Mouse (Mus musculus) lung, embryonic 14.5 days (tissue): ENCODE measurements around the gene Satb1. TPM values are rescaled to one million over a fixed set of nuclear protein-coding genes. Genes with fewer than 3 reads are reported as not detected.

ENCODE experiments used
- ATAC-seq: fragments of 200-750 bp; cut with Nextera tagmentation; 2 replicates; pipeline ENCODE4 v1.8.0; 2017; ENCODE audit warnings: mild to moderate bottlenecking, moderate TSS enrichment, moderate library complexity; ENCODE audit not compliant: insufficient read depth
- DNase-seq: peaks from one replicate; pipeline ENCODE4 v3.0.0-alpha.2; 2015
- H3K27ac ChIP-seq: fragments of 300-500 bp; sonication (generic); 2 replicates; pipeline ENCODE4 v1.5.1; 2014; ENCODE audit warnings: low read depth, mild to moderate bottlenecking, moderate library complexity
- H3K27me3 ChIP-seq: fragments of 300-500 bp; sonication (generic); 2 replicates; pipeline ENCODE4 v1.6.1; 2014; ENCODE audit warnings: low read length, control low read depth; ENCODE audit not compliant: insufficient read depth
- H3K36me3 ChIP-seq: fragments of 300-500 bp; sonication (generic); 2 replicates; pipeline ENCODE4 v1.6.1; 2014; ENCODE audit warnings: control low read depth; ENCODE audit not compliant: insufficient read depth
- H3K4me1 ChIP-seq: fragments of 300-500 bp; sonication (generic); 2 replicates; pipeline ENCODE4 v1.6.1; 2014; ENCODE audit warnings: antibody characterized with exemption, control low read depth; ENCODE audit not compliant: insufficient read depth
- H3K4me2 ChIP-seq: fragments of 300-500 bp; sonication (generic); 2 replicates; pipeline ENCODE4 v1.6.1; 2014; ENCODE audit warnings: mild to moderate bottlenecking
- H3K4me3 ChIP-seq: fragments of 300-500 bp; sonication (generic); 2 replicates; pipeline ENCODE4 v1.5.1; 2014; ENCODE audit warnings: low read depth, low read length
- H3K9ac ChIP-seq: fragments of 300-500 bp; sonication (generic); 2 replicates; pipeline ENCODE4 v1.6.1; 2014
- H3K9me3 ChIP-seq: fragments of 300-500 bp; sonication (generic); 2 replicates; pipeline ENCODE4 v1.6.1; 2016; ENCODE audit warnings: low read depth, low read length, control low read depth
- CTCF ChIP-seq: IDR thresholded peaks from 2 replicates; pipeline ENCODE4 v1.5.1; 2016; ENCODE audit warnings: antibody characterized with exemption, low read depth
- WGBS: fragments of 180-500 bp; shearing (Covaris S2); extraction: QIAGEN DNeasy Blood & Tissue Kit; methylation state at CpG from one replicate; pipeline ENCODE4 v1.1.7; 2014; 5-methylcytosine and 5-hydroxymethylcytosine counted together
- polyA plus RNA-seq: library from polyadenylated mRNA; unstranded; fragments of >200 nt; fragmentation: Nextera tagmentation; extraction: Ambion mirVana; gene quantifications from 2 replicates; pipeline ENCODE4 v1.2.1, GENCODE M21; 2014

Gene Satb1
- polyA plus RNA-seq, 1 experiment from 2014 or later, result 11.8 TPM

GRCm38 (mm10) chr17:51790387-51791060 lies 42.6 kb downstream of the Satb1 start:
- Histone ChIP-seq H3K36me3 (no peaks in the 10 kb centered on the region), H3K27ac (no peak overlapping the region), H3K4me3 (no peak overlapping the region), H3K27me3 (no peaks in the 10 kb centered on the region), H3K4me1 (no peaks in the 10 kb centered on the region), H3K9me3 (no peaks in the 10 kb centered on the region), H3K9ac (no peak overlapping the region), H3K4me2 (peak overlapping the region; percentile 27; the same call in 1 of the 2 replicates)
- DNase-seq (peak; percentile 34), ATAC-seq (peak; percentile 58; the same call in 1 of the 2 replicates)
- WGBS, result 23% methylated on average over 8 of the region's 8 CpGs
- no peak for TF ChIP-seq CTCF

GRCm38 (mm10) chr17:51789777-51790176 lies 43.3 kb downstream of the Satb1 start:
- Histone ChIP-seq H3K36me3 (no peaks in the 10 kb centered on the region), H3K4me2 (no peak overlapping the region), H3K9me3 (no peaks in the 10 kb centered on the region), H3K9ac (no peak overlapping the region), H3K27me3 (no peaks in the 10 kb centered on the region), H3K4me1 (no peaks in the 10 kb centered on the region), H3K4me3 (no peak overlapping the region), H3K27ac (no peak overlapping the region)
- no peak for DNase-seq
- no peak for ATAC-seq
- WGBS, result 83% methylated on average over 6 of the region's 6 CpGs
- TF ChIP-seq CTCF, result no peak

GRCm38 (mm10) chr17:51789098-51789497 lies 44.0 kb downstream of the Satb1 start:
- Histone ChIP-seq H3K9me3 (no peaks in the 10 kb centered on the region), H3K4me2 (no peak overlapping the region), H3K27me3 (no peaks in the 10 kb centered on the region), H3K27ac (no peak overlapping the region), H3K4me3 (no peak overlapping the region), H3K36me3 (0 out of 2 replicates have a peak, but pooled peaks cover 2% of the 10 kb centered on the region), H3K9ac (no peak overlapping the region), H3K4me1 (no peaks in the 10 kb centered on the region)
- DNase-seq, result no peak
- TF ChIP-seq CTCF, result no peak
- no peak for ATAC-seq
- WGBS, result 87% methylated on average over 4 of the region's 4 CpGs

GRCm38 (mm10) chr17:51787955-51788354 lies 45.1 kb downstream of the Satb1 start:
- 89% methylated on average over 2 of the region's 2 CpGs for WGBS
- no peaks in the 10 kb centered on the region for H3K9me3 ChIP-seq
- no peaks in the 10 kb centered on the region for H3K27me3 ChIP-seq
- H3K36me3 ChIP-seq, result 0 out of 2 replicates have a peak, but pooled peaks cover 2% of the 10 kb centered on the region
- no peak for ATAC-seq
- H3K27ac ChIP-seq, result no peak overlapping the region
- TF ChIP-seq CTCF, result no peak
- H3K4me2 ChIP-seq, result no peak overlapping the region
- H3K4me1 ChIP-seq, result no peaks in the 10 kb centered on the region
- no peak overlapping the region for H3K4me3 ChIP-seq
- DNase-seq, result no peak
- no peak overlapping the region for H3K9ac ChIP-seq

DNA sequence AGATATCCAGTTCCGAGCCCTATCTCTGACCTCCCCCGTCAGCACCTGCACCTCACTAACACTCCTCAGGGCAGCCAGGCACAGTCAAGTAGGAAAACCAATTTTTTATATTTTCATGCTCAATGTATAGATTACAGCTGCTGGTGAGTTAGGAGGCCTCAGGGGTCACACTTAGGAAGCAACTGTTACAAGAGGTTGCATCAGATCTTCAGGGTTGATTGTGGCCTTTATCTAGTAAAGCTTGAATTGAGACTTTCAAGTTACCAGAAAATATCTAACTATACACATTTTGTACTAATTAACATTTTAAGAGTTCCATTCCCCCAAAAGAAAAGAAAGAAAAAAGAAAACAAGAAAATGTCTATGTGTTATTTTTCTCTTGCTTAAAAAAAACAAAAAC lies 47.0 kb downstream of the Satb1 start:
- Histone ChIP-seq H3K4me2 (no peak overlapping the region), H3K4me3 (no peak overlapping the region), H3K9me3 (no peaks in the 10 kb centered on the region), H3K4me1 (no peaks in the 10 kb centered on the region), H3K27me3 (no peaks in the 10 kb centered on the region), H3K27ac (no peak overlapping the region), H3K36me3 (0 out of 2 replicates have a peak, but pooled peaks cover 11% of the 10 kb centered on the region), H3K9ac (no peak overlapping the region)
- TF ChIP-seq CTCF, result no peak
- 58% methylated on average over 2 of the region's 2 CpGs for WGBS
- ATAC-seq (no peak), DNase-seq (no peak)

DNA sequence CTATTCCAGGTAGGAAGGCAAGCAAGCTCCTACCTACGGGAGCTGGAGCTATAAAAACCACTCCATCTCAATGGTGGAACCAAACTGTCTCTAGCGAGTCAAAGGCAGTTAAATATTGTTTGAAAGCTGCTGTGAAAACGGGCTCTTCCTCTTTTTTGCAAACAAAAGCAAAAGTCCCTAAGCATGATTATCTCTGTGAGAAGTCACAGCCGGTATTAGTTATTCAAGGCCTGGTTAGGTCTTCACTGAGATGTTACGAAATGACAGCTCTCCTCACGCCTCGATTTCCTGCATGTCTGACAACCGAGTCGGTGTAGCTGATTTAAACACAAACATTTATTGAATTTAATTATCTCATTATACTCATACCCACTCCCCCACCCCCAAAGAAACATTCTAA lies 48.2 kb downstream of the Satb1 start:
- peak; percentile 26 for DNase-seq
- no peak for TF ChIP-seq CTCF
- H3K36me3 ChIP-seq, result 0 out of 2 replicates have a peak, but pooled peaks cover 11% of the 10 kb centered on the region
- 65% methylated on average over 9 of the region's 9 CpGs for WGBS
- no peak for ATAC-seq
- H3K4me3 ChIP-seq, result no peak overlapping the region
- H3K9ac ChIP-seq, result no peak overlapping the region
- no peaks in the 10 kb centered on the region for H3K27me3 ChIP-seq
- H3K9me3 ChIP-seq, result no peaks in the 10 kb centered on the region
- H3K4me1 ChIP-seq, result no peaks in the 10 kb centered on the region
- H3K27ac ChIP-seq, result no peak overlapping the region
- no peak overlapping the region for H3K4me2 ChIP-seq

DNA sequence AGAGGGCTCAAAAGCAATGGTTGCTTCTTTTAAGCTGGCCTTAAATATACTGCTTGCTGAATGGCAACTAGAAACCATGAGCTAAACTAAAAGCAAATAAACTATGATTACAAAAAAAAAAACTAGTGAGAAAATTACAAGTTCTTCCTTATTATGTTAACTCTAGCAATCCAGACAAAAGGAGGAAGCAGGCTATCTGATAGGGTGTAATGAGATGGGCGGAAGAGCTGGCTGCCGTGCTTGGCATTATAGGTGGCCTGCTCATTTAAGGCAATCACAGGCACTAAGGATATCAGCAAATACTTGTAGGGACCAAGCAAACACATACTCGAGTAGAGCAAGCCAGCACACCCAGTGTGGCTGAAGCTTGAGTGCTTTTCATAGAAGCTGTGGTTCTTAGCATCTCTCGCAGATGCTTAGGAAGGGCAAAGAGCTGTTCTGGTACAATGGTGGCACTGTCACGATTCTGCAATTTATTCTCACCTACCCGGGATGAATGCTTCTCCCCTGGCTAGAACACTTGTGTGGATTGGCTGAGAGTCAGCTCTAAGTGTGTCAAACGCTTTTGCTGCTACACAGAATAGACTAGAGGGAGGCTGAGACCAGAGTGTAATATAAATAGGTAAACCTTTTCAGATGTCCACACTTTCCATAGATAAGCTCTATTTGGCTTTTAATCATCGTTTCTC lies 49.4 kb downstream of the Satb1 start:
- TF ChIP-seq CTCF, result no peak
- Histone ChIP-seq H3K36me3 (0 out of 2 replicates have a peak, but pooled peaks cover 11% of the 10 kb centered on the region), H3K27me3 (no peaks in the 10 kb centered on the region), H3K4me3 (no peak overlapping the region), H3K4me2 (no peak overlapping the region), H3K27ac (no peak overlapping the region), H3K4me1 (no peaks in the 10 kb centered on the region), H3K9ac (no peak overlapping the region), H3K9me3 (no peaks in the 10 kb centered on the region)
- WGBS, result 65% methylated on average over 8 of the region's 8 CpGs
- ATAC-seq (no peak; the same call in 1 of the 2 replicates), DNase-seq (peak; percentile 33)
